Mouse (Mus musculus) heart, embryonic 15.5 days (tissue): ENCODE measurements around the gene Afap1. TPM values are rescaled to one million over a fixed set of nuclear protein-coding genes. Genes with fewer than 3 reads are reported as not detected.

Source experiments
- ATAC-seq: fragments of 200-750 bp; cut with Nextera tagmentation; replicated peaks from 2 replicates; pipeline ENCODE4 v1.8.0; 2017; ENCODE audit warnings: low read depth, moderate TSS enrichment; ENCODE audit not compliant: insufficient number of reproducible peaks, insufficient read depth, low FRiP score
- H3K27ac ChIP-seq: fragments of 300-500 bp; sonication (generic); 2 replicates; pipeline ENCODE4 v1.5.1; 2015; ENCODE audit warnings: mild to moderate bottlenecking, inconsistent platforms
- H3K27me3 ChIP-seq: fragments of 300-500 bp; sonication (generic); 2 replicates; pipeline ENCODE4 v1.6.1; 2015; ENCODE audit warnings: inconsistent platforms
- H3K36me3 ChIP-seq: fragments of 300-500 bp; sonication (generic); 2 replicates; pipeline ENCODE4 v1.6.1; 2015; ENCODE audit warnings: mild to moderate bottlenecking, inconsistent platforms
- H3K4me1 ChIP-seq: fragments of 300-500 bp; sonication (generic); replicated peaks from 2 replicates; pipeline ENCODE4 v1.6.1; 2015; ENCODE audit warnings: inconsistent platforms
- H3K4me2 ChIP-seq: fragments of 300-500 bp; sonication (generic); 2 replicates; pipeline ENCODE4 v1.6.1; 2015; ENCODE audit warnings: inconsistent platforms, mild to moderate bottlenecking, moderate library complexity
- H3K4me3 ChIP-seq: fragments of 300-500 bp; sonication (generic); 2 replicates; pipeline ENCODE4 v1.5.1; 2015; ENCODE audit warnings: mild to moderate bottlenecking, inconsistent platforms
- H3K9ac ChIP-seq: fragments of 300-500 bp; sonication (generic); 2 replicates; pipeline ENCODE4 v1.6.1; 2015; ENCODE audit warnings: mild to moderate bottlenecking, inconsistent platforms
- H3K9me3 ChIP-seq: fragments of 300-500 bp; sonication (generic); replicated peaks from 2 replicates; pipeline ENCODE4 v1.6.1; 2016; ENCODE audit warnings: inconsistent platforms
- WGBS: fragments of 180-500 bp; shearing (Covaris S2); methylation state at CpG from one replicate; pipeline ENCODE4 v1.1.7; 2015; ENCODE audit warnings: mixed read lengths; 5-methylcytosine and 5-hydroxymethylcytosine counted together
- polyA plus RNA-seq: library from polyadenylated mRNA; unstranded; fragments of >200 nt; fragmentation: Nextera tagmentation; extraction: Ambion mirVana; gene quantifications from 2 replicates; pipeline ENCODE4 v1.2.1, GENCODE M21; 2015

Gene Afap1
- polyA plus RNA-seq, 1 experiment from 2014 or later = 22.6 TPM

GRCm38 (mm10) chr5:35938249-35939223 is 45.4 kb downstream of the Afap1 start:
- peaks cover 69% of the 10 kb centered on the region for H3K4me1 ChIP-seq
- no peak overlapping the region for H3K9ac ChIP-seq

GRCm38 (mm10) chr5:35939958-35940357 is 46.8 kb downstream of the Afap1 start:
- H3K36me3 ChIP-seq = peaks cover 15% of the 10 kb centered on the region
- no peak for ATAC-seq
- H3K4me1 ChIP-seq = peaks cover 65% of the 10 kb centered on the region
- WGBS = 70% methylated on average over 6 of the region's 6 CpGs
- peak overlapping the region; percentile 25; the same call in 1 of the 2 replicates for H3K27ac ChIP-seq
- H3K4me3 ChIP-seq = no peak overlapping the region
- H3K4me2 ChIP-seq = no peak overlapping the region
- H3K9ac ChIP-seq = no peak overlapping the region
- no peaks in the 10 kb centered on the region for H3K9me3 ChIP-seq
- no peaks in the 10 kb centered on the region for H3K27me3 ChIP-seq

More at GRCm38 (mm10) chr5:35938249-35939223, 45.4 kb downstream of the Afap1 start:
- Histone ChIP-seq H3K4me2 (peak overlapping the region; percentile 29), H3K27ac (peak overlapping the region; percentile 80), H3K36me3 (peaks cover 8% of the 10 kb centered on the region), H3K4me3 (no peak overlapping the region), H3K27me3 (no peaks in the 10 kb centered on the region), H3K9me3 (no peaks in the 10 kb centered on the region)
- ATAC-seq = no peak
- 26% methylated on average over 10 of the region's 10 CpGs for WGBS

- Histone ChIP-seq H3K27me3 (no peaks in the 10 kb centered on the region), H3K9ac (no peak overlapping the region), H3K4me3 (no peak overlapping the region), H3K4me1 (peaks cover 80% of the 10 kb centered on the region), H3K4me2 (no peak overlapping the region), H3K27ac (peak overlapping the region; percentile 63), H3K9me3 (no peaks in the 10 kb centered on the region), H3K36me3 (peaks cover 16% of the 10 kb centered on the region; the same call in 1 of the 2 replicates)
- 58% methylated on average over 5 of the region's 5 CpGs for WGBS
- ATAC-seq = peak; percentile 9; the same call in 1 of the 2 replicates
These were observed 50.4 kb downstream of the Afap1 start for GRCm38 (mm10) chr5:35943541-35943940.

GRCm38 (mm10) chr5:35946841-35947240 is 53.7 kb downstream of the Afap1 start:
- no peak overlapping the region for H3K9ac ChIP-seq
- WGBS = 55% methylated on average over 2 of the region's 2 CpGs
- peak; percentile 40; the same call in 1 of the 2 replicates for ATAC-seq

GRCm38 (mm10) chr5:35947427-35947826 is 54.3 kb downstream of the Afap1 start:
- Histone ChIP-seq H3K36me3 (peaks cover 45% of the 10 kb centered on the region), H3K27ac (peak overlapping the region; percentile 60), H3K9ac (no peak overlapping the region), H3K9me3 (no peaks in the 10 kb centered on the region), H3K27me3 (no peaks in the 10 kb centered on the region), H3K4me2 (no peak overlapping the region), H3K4me3 (no peak overlapping the region), H3K4me1 (peaks cover 53% of the 10 kb centered on the region)
- WGBS = 51% methylated on average over 4 of the region's 4 CpGs
- ATAC-seq = no peak

More at GRCm38 (mm10) chr5:35946841-35947240, 53.7 kb downstream of the Afap1 start:
- Histone ChIP-seq H3K4me1 (peaks cover 55% of the 10 kb centered on the region), H3K36me3 (peaks cover 39% of the 10 kb centered on the region), H3K9me3 (no peaks in the 10 kb centered on the region), H3K4me2 (no peak overlapping the region), H3K27ac (peak overlapping the region; percentile 60), H3K27me3 (no peaks in the 10 kb centered on the region), H3K4me3 (no peak overlapping the region)

- Histone ChIP-seq H3K27ac (peak overlapping the region; percentile 60), H3K4me3 (no peak overlapping the region), H3K27me3 (no peaks in the 10 kb centered on the region), H3K9ac (no peak overlapping the region), H3K4me2 (no peak overlapping the region), H3K36me3 (peaks cover 50% of the 10 kb centered on the region), H3K9me3 (no peaks in the 10 kb centered on the region), H3K4me1 (peaks cover 45% of the 10 kb centered on the region)
- WGBS = 57% methylated on average over 15 of the region's 15 CpGs
- ATAC-seq = 0 out of 2 replicates have a peak, but pooled peaks have one; percentile 10
These were observed 55.3 kb downstream of the Afap1 start for GRCm38 (mm10) chr5:35948225-35948975.

GRCm38 (mm10) chr5:35949061-35949460 is 55.9 kb downstream of the Afap1 start:
- ATAC-seq = no peak
- peaks cover 52% of the 10 kb centered on the region for H3K36me3 ChIP-seq
- 73% methylated on average over 5 of the region's 5 CpGs for WGBS

GRCm38 (mm10) chr5:35950504-35950903 is 57.4 kb downstream of the Afap1 start:
- H3K9ac ChIP-seq = no peak overlapping the region
- H3K9me3 ChIP-seq = no peaks in the 10 kb centered on the region
- no peak overlapping the region for H3K27ac ChIP-seq
- 89% methylated on average over 7 of the region's 7 CpGs for WGBS
- no peak overlapping the region for H3K4me2 ChIP-seq
- H3K27me3 ChIP-seq = no peaks in the 10 kb centered on the region
- H3K4me1 ChIP-seq = peaks cover 32% of the 10 kb centered on the region
- ATAC-seq = no peak
- peaks cover 54% of the 10 kb centered on the region for H3K36me3 ChIP-seq
- no peak overlapping the region for H3K4me3 ChIP-seq

More at GRCm38 (mm10) chr5:35949061-35949460, 55.9 kb downstream of the Afap1 start:
- H3K4me1 ChIP-seq = peaks cover 39% of the 10 kb centered on the region
- no peak overlapping the region for H3K4me3 ChIP-seq
- no peaks in the 10 kb centered on the region for H3K27me3 ChIP-seq
- no peaks in the 10 kb centered on the region for H3K9me3 ChIP-seq
- no peak overlapping the region for H3K4me2 ChIP-seq
- H3K9ac ChIP-seq = no peak overlapping the region
- no peak overlapping the region for H3K27ac ChIP-seq

GRCm38 (mm10) chr5:35954055-35954718 is 61.1 kb downstream of the Afap1 start:
- ATAC-seq = no peak
- H3K9me3 ChIP-seq = no peaks in the 10 kb centered on the region
- H3K9ac ChIP-seq = no peak overlapping the region
- 69% methylated on average over 12 of the region's 12 CpGs for WGBS
- H3K27me3 ChIP-seq = no peaks in the 10 kb centered on the region
- H3K4me2 ChIP-seq = no peak overlapping the region
- H3K36me3 ChIP-seq = peaks cover 68% of the 10 kb centered on the region
- H3K4me3 ChIP-seq = no peak overlapping the region
- no peaks in the 10 kb centered on the region; the same call in 1 of the 2 replicates for H3K4me1 ChIP-seq
- H3K27ac ChIP-seq = no peak overlapping the region

GRCm38 (mm10) chr5:35956268-35956667 is 63.1 kb downstream of the Afap1 start:
- no peak overlapping the region for H3K4me2 ChIP-seq
- WGBS = 83% methylated on average over 1 of the region's 1 CpGs
- H3K27ac ChIP-seq = no peak overlapping the region
- H3K4me1 ChIP-seq = peaks cover 5% of the 10 kb centered on the region
- no peaks in the 10 kb centered on the region for H3K27me3 ChIP-seq
- no peak for ATAC-seq
- no peak overlapping the region for H3K4me3 ChIP-seq
- no peaks in the 10 kb centered on the region for H3K9me3 ChIP-seq
- no peak overlapping the region for H3K9ac ChIP-seq
- H3K36me3 ChIP-seq = peaks cover 59% of the 10 kb centered on the region

GRCm38 (mm10) chr5:35958681-35959080 is 65.6 kb downstream of the Afap1 start:
- Histone ChIP-seq H3K27ac (no peak overlapping the region), H3K4me3 (no peak overlapping the region), H3K9ac (no peak overlapping the region), H3K4me2 (no peak overlapping the region), H3K27me3 (no peaks in the 10 kb centered on the region), H3K4me1 (peaks cover 13% of the 10 kb centered on the region), H3K36me3 (peaks cover 64% of the 10 kb centered on the region), H3K9me3 (no peaks in the 10 kb centered on the region)
- 82% methylated on average over 2 of the region's 2 CpGs for WGBS
- ATAC-seq = no peak
